In genomic region chr1:172202894-172203522, GRCm38 (mm10) we compare ENCODE assay signal across 8 mouse cellular contexts. TPM values are rescaled to one million over a fixed set of nuclear protein-coding genes. Genes with fewer than 3 reads are reported as not detected.
DNase-seq lines count a peak whose midpoint lies in the region; ATAC-seq lines count a peak whose summit lies in the region.

No protein-coding gene starts in this region.

- peak overlapping the region; percentile 89 for H3K27ac ChIP-seq in kidney, embryonic 16.5 days (ENCODE audit: low read length)
- peak overlapping the region; percentile 96 for H3K27ac ChIP-seq in midbrain, embryonic 10.5 days (replicated peaks)

- H3K9me3 ChIP-seq in kidney, embryonic 16.5 days (ENCODE audit: low read length), result no peaks in the 10 kb centered on the region
- H3K9me3 ChIP-seq in midbrain, embryonic 10.5 days (replicated peaks), result no peaks in the 10 kb centered on the region

- no peak overlapping the region for H3K9ac ChIP-seq in kidney, embryonic 16.5 days (replicated peaks; ENCODE audit: low read length)

- no peak for ATAC-seq in kidney, embryonic 16.5 days (ENCODE audit: low FRiP score, low TSS enrichment)

- no peak overlapping the region for H3K4me3 ChIP-seq in kidney, embryonic 16.5 days (ENCODE audit: low read length)
- H3K4me3 ChIP-seq in midbrain, embryonic 10.5 days, result peak overlapping the region; percentile 85

- peaks cover 64% of the 10 kb centered on the region for H3K4me1 ChIP-seq in kidney, embryonic 16.5 days (ENCODE audit: insufficient read depth, low read length)
- peaks cover 81% of the 10 kb centered on the region for H3K4me1 ChIP-seq in midbrain, embryonic 10.5 days

- H3K27me3 ChIP-seq in kidney, embryonic 16.5 days (ENCODE audit: insufficient read depth, low read length), result no peaks in the 10 kb centered on the region
- H3K27me3 ChIP-seq in midbrain, embryonic 10.5 days (ENCODE audit: low read depth, poor library complexity, severe bottlenecking), result no peaks in the 10 kb centered on the region

- H3K4me2 ChIP-seq in kidney, embryonic 16.5 days (replicated peaks; ENCODE audit: low read depth, low read length), result peak overlapping the region; percentile 88

- no peak for DNase-seq in kidney, adult 9 months
- DNase-seq in cerebellum, postnatal 25 days, result peak; percentile 37 to 54
- peak; percentile 52 for DNase-seq in forelimb bud, embryonic 11.5 days (ENCODE audit: low read depth, low spot score)
- DNase-seq in midbrain, embryonic 10.5 days (ENCODE audit: low spot score), result peak; percentile 94
- no peak for DNase-seq in layer of hippocampus, adult 11-12 months (ENCODE audit: low spot score)
- DNase-seq in adipocyte (ENCODE audit: low spot score), result no peak
- no peak for DNase-seq in spleen, adult 12 weeks (ENCODE audit: low spot score)

- 30% methylated on average over 2 of the region's 2 CpGs for WGBS in kidney, embryonic 16.5 days
- WGBS in midbrain, embryonic 10.5 days, result 22% methylated on average over 2 of the region's 2 CpGs

- peaks cover 22% of the 10 kb centered on the region for H3K36me3 ChIP-seq in kidney, embryonic 16.5 days (ENCODE audit: insufficient read depth, low read length)
- peaks cover 38% of the 10 kb centered on the region for H3K36me3 ChIP-seq in midbrain, embryonic 10.5 days

RNA-seq across cellular contexts. Expression of gene Pea15a, which starts 3.6 kb away (rescaled TPM):
- 129 and 132 TPM in 2 replicates for polyA plus RNA-seq in kidney, embryonic 16.5 days (2015; fragmentation: Nextera tagmentation; extraction: Ambion mirVana)
- polyA plus RNA-seq in midbrain, embryonic 10.5 days (2016; fragmentation: Nextera tagmentation; extraction: Ambion mirVana), result 340 and 410 TPM in 2 replicates

RNA-seq across cellular contexts. Expression of gene Casq1, which starts 16.7 kb away (rescaled TPM):
- 5.2 and 5.6 TPM in 2 replicates for polyA plus RNA-seq in kidney, embryonic 16.5 days (2015; fragmentation: Nextera tagmentation; extraction: Ambion mirVana)
- 1.3 and 1.8 TPM in 2 replicates for polyA plus RNA-seq in midbrain, embryonic 10.5 days (2016; fragmentation: Nextera tagmentation; extraction: Ambion mirVana)

RNA-seq across cellular contexts. Expression of gene Dcaf8, which starts 55.1 kb away (rescaled TPM):
- polyA plus RNA-seq in kidney, embryonic 16.5 days (2015; fragmentation: Nextera tagmentation; extraction: Ambion mirVana), result 147 and 149 TPM in 2 replicates
- polyA plus RNA-seq in midbrain, embryonic 10.5 days (2016; fragmentation: Nextera tagmentation; extraction: Ambion mirVana), result 124 and 138 TPM in 2 replicates

RNA-seq across cellular contexts. Expression of gene Atp1a4, which starts 55.2 kb away (rescaled TPM):
- 0.05 TPM in 1 of 2 replicates, not detected in the other for polyA plus RNA-seq in kidney, embryonic 16.5 days (2015; fragmentation: Nextera tagmentation; extraction: Ambion mirVana)
- polyA plus RNA-seq in midbrain, embryonic 10.5 days (2016; fragmentation: Nextera tagmentation; extraction: Ambion mirVana), result not detected in 2 replicates

RNA-seq across cellular contexts. Expression of gene Igsf8, which starts 58.4 kb away (rescaled TPM):
- 60.2 and 69.7 TPM in 2 replicates for polyA plus RNA-seq in kidney, embryonic 16.5 days (2015; fragmentation: Nextera tagmentation; extraction: Ambion mirVana)
- 50.2 and 62.4 TPM in 2 replicates for polyA plus RNA-seq in midbrain, embryonic 10.5 days (2016; fragmentation: Nextera tagmentation; extraction: Ambion mirVana)

Comparison
In these comparisons a context has a peak if more than half of its experiments do, and no peak if none do; other contexts are left out.
1. DNase-seq: peak in cerebellum, postnatal 25 days (2 of 2), forelimb bud, embryonic 11.5 days (single experiment) and midbrain, embryonic 10.5 days (single experiment); none in kidney, adult 9 months (single experiment), layer of hippocampus, adult 11-12 months (single experiment), adipocyte (single experiment) and spleen, adult 12 weeks (single experiment).